Mouse (Mus musculus): ENCODE measurements around the gene Gm42906.

Gm42906 gene

GRCm38 (mm10) chr5:151071430-151071829 lies 356.5 kb downstream of the Gm42906 start:
- no peak for DNase-seq (ENCODE audit: low read depth, low spot score)

GRCm38 (mm10) chr5:151070896-151071295 lies 357.1 kb downstream of the Gm42906 start:
- DNase-seq (ENCODE audit: low read depth, low spot score) = no peak

- no peak for DNase-seq (ENCODE audit: low read depth, low spot score)
Observed at GRCm38 (mm10) chr5:151069569-151069968, 358.4 kb downstream of the Gm42906 start.

- no peak for DNase-seq (ENCODE audit: low read depth, low spot score)
Observed at GRCm38 (mm10) chr5:151066016-151066415, 361.9 kb downstream of the Gm42906 start.

GRCm38 (mm10) chr5:151065228-151065627 lies 362.7 kb downstream of the Gm42906 start:
- no peak for DNase-seq (ENCODE audit: low read depth, low spot score)

GRCm38 (mm10) chr5:151061942-151062341 lies 366.0 kb downstream of the Gm42906 start:
- no peak for DNase-seq (ENCODE audit: low read depth, low spot score)

GRCm38 (mm10) chr5:151060476-151060875 lies 367.5 kb downstream of the Gm42906 start:
- DNase-seq (ENCODE audit: low read depth, low spot score) = no peak

- DNase-seq (ENCODE audit: low read depth, low spot score) = no peak
Observed at GRCm38 (mm10) chr5:151059772-151060171, 368.2 kb downstream of the Gm42906 start.

- DNase-seq (ENCODE audit: low read depth, low spot score) = no peak
Observed at GRCm38 (mm10) chr5:151059352-151059751, 368.6 kb downstream of the Gm42906 start.

GRCm38 (mm10) chr5:151057716-151058115 lies 370.2 kb downstream of the Gm42906 start:
- no peak for DNase-seq (ENCODE audit: low read depth, low spot score)

- DNase-seq (ENCODE audit: low read depth, low spot score) = no peak
Observed at GRCm38 (mm10) chr5:151056920-151057294, 371.1 kb downstream of the Gm42906 start.

GRCm38 (mm10) chr5:151056255-151056919 lies 371.6 kb downstream of the Gm42906 start:
- DNase-seq (ENCODE audit: low read depth, low spot score) = no peak

- DNase-seq (ENCODE audit: low read depth, low spot score) = no peak
Observed at GRCm38 (mm10) chr5:151055426-151056090, 372.4 kb downstream of the Gm42906 start.

GRCm38 (mm10) chr5:151054743-151055114 lies 373.2 kb downstream of the Gm42906 start:
- DNase-seq (ENCODE audit: low read depth, low spot score) = no peak

GRCm38 (mm10) chr5:151054100-151054742 lies 373.7 kb downstream of the Gm42906 start:
- DNase-seq (ENCODE audit: low read depth, low spot score) = no peak

- DNase-seq (ENCODE audit: low read depth, low spot score) = no peak
Observed at GRCm38 (mm10) chr5:151053190-151053589, 374.8 kb downstream of the Gm42906 start.

GRCm38 (mm10) chr5:151052331-151052730 lies 375.6 kb downstream of the Gm42906 start:
- no peak for DNase-seq (ENCODE audit: low read depth, low spot score)

- no peak for DNase-seq (ENCODE audit: low read depth, low spot score)
Observed at GRCm38 (mm10) chr5:151047488-151047887, 380.5 kb downstream of the Gm42906 start.

- no peak for DNase-seq (ENCODE audit: low read depth, low spot score)
Observed at GRCm38 (mm10) chr5:151046917-151047316, 381.0 kb downstream of the Gm42906 start.

- DNase-seq (ENCODE audit: low read depth, low spot score) = no peak
Observed at GRCm38 (mm10) chr5:151046131-151046530, 381.8 kb downstream of the Gm42906 start.

GRCm38 (mm10) chr5:151042911-151043310 lies 385.1 kb downstream of the Gm42906 start:
- DNase-seq (ENCODE audit: low read depth, low spot score) = no peak

GRCm38 (mm10) chr5:151037871-151038270 lies 390.1 kb downstream of the Gm42906 start:
- DNase-seq (ENCODE audit: low read depth, low spot score) = no peak

Data from CD4-positive helper T cell, adult 2 months (primary cell).